Mouse (Mus musculus) olfactory bulb, adult 2 months (tissue): ENCODE measurements around the gene Rbm4b. TPM values are rescaled to one million over a fixed set of nuclear protein-coding genes. Genes with fewer than 3 reads are reported as not detected.

Source experiments
- H3K27ac ChIP-seq: fragments of 200-500 bp; 2 replicates; pipeline ENCODE4 v1.5.1; 2012; ENCODE audit warnings: low read depth, low read length; ENCODE audit not compliant: insufficient read depth
- H3K4me1 ChIP-seq: fragments of 200-500 bp; 2 replicates; pipeline ENCODE4 v1.6.1; 2012; ENCODE audit warnings: low read length; ENCODE audit not compliant: control insufficient read depth, insufficient read depth
- H3K4me3 ChIP-seq: fragments of 200-500 bp; 2 replicates; pipeline ENCODE4 v1.5.1; 2012; ENCODE audit warnings: mild to moderate bottlenecking, low read depth, low read length, moderate library complexity; ENCODE audit not compliant: insufficient read depth
- CTCF ChIP-seq: fragments of 200-500 bp; IDR thresholded peaks from 2 replicates; pipeline ENCODE4 v1.5.1; 2012; ENCODE audit warnings: low read depth, mild to moderate bottlenecking, low read length, moderate library complexity; ENCODE audit not compliant: insufficient read depth
- POLR2A ChIP-seq: fragments of 200-500 bp; IDR thresholded peaks from 2 replicates; pipeline ENCODE4 v1.6.1; 2012; ENCODE audit warnings: mild to moderate bottlenecking, low read depth, low read length, moderate library complexity; ENCODE audit not compliant: insufficient read depth
- WGBS: fragments of 180-500 bp; shearing (Covaris S2); methylation state at CpG from one replicate; pipeline ENCODE4 v1.1.7; 2018; 5-methylcytosine and 5-hydroxymethylcytosine counted together
- polyA plus RNA-seq: library from polyadenylated mRNA; stranded (reverse); fragments of >200 nt; gene quantifications from 2 replicates; pipeline ENCODE4 v1.2.4, GENCODE M21; 2012; ENCODE audit warnings: low replicate concordance; ENCODE audit not compliant: missing spikeins, insufficient read depth, insufficient read length

The Rbm4b gene
- not detected in 2 replicates for polyA plus RNA-seq

DNA sequence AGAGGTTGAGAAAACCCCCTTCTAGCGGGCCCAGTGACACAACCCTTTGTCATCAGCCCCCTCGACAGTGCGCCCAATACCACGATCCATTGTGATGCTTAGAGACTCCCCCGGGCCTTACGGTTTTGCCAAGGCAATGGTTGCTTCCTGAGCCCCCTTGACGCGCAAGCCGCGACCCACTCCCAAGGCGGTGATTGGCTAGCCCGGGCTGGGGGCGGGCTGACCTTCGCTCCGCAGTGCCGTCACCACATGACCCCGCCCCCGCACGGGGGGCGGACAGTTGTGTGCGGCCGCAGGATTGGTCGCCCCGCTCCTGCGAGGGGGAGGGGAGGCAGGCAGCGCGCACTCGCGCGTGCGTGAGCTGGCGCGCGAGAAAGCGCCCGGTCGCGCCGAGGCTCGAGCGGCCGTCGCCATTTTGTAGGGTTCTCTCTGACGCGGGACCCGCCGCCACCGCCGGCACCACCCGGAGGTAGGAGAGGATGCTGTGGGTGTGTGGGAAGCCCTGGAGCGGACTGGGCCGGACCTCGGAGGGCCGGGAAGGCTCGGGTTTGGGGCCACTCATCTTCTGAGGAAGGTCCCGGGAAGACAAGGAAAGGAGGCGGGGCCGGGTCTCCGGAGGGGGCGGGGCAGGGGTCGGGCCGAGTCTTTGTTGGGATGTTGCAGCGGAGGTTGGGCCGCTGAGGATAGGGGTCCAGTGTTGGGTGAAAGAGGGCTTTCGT is at the start of gene Rbm4b:
Gene Rbm4b (plus strand): TSS at position 305 of the 719 bp plus-strand sequence.
- WGBS = under 1% methylated on average over 65 of the region's 65 CpGs
- Histone ChIP-seq H3K4me3 (peak within 1 kb of the TSS; percentile 73), H3K4me1 (no peaks in the 10 kb centered on the region), H3K27ac (peak within 1 kb of the TSS; percentile 86)
- TF ChIP-seq CTCF = no peak
- peak; percentile 87 for TF ChIP-seq POLR2A

GRCm38 (mm10) chr19:4708765-4709164 is 47.5 kb upstream of the Rbm4b start:
- H3K4me3 ChIP-seq = peak overlapping the region; percentile 19
- TF ChIP-seq CTCF (no peak), POLR2A (no peak)
- H3K4me1 ChIP-seq = peaks cover 4% of the 10 kb centered on the region
- WGBS = 37% methylated on average over 10 of the region's 10 CpGs
- peak overlapping the region; percentile 65; the same call in 1 of the 2 replicates for H3K27ac ChIP-seq

DNA sequence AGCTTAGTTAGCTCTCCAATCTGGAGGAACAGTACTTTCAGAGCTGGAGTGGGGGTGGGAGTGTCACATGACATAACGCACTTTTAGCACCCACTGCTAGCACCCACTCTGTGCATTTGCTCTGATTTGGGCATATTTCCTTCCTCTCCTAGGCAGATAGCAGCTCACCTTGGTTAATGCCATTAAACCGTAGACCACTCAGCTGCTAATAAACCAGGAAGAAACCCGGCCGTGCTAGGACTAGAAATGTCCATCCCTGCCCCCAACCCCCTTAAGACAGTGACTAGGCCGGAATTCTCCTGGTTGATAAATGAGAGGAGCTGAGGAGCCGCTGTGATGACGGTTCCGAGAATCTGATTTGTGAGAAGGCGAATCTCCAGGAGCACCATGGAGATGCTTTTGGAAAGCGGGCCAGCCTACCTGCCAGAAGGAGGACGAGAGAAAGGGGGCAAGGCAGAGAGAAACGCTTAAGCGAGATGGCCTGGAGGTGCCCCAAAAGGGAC is 45.1 kb upstream of the Rbm4b start, which contains the start of gene Sptbn2:
Gene Sptbn2 (plus strand): TSS at position 70 of the 503 bp plus-strand sequence.
- H3K4me1 ChIP-seq = peaks cover 15% of the 10 kb centered on the region
- TF ChIP-seq CTCF = no peak
- no peak for TF ChIP-seq POLR2A
- WGBS = 10% methylated on average over 13 of the region's 13 CpGs
- peak within 1 kb of the TSS; percentile 98 for H3K27ac ChIP-seq
- H3K4me3 ChIP-seq = peak within 1 kb of the TSS; percentile 72

GRCm38 (mm10) chr19:4711601-4712155 is 44.6 kb upstream of the Rbm4b start:
- Histone ChIP-seq H3K4me1 (peaks cover 16% of the 10 kb centered on the region), H3K4me3 (peak overlapping the region; percentile 72), H3K27ac (peak overlapping the region; percentile 98)
- TF ChIP-seq POLR2A = no peak
- no peak for TF ChIP-seq CTCF
- 4% methylated on average over 65 of the region's 65 CpGs for WGBS

DNA sequence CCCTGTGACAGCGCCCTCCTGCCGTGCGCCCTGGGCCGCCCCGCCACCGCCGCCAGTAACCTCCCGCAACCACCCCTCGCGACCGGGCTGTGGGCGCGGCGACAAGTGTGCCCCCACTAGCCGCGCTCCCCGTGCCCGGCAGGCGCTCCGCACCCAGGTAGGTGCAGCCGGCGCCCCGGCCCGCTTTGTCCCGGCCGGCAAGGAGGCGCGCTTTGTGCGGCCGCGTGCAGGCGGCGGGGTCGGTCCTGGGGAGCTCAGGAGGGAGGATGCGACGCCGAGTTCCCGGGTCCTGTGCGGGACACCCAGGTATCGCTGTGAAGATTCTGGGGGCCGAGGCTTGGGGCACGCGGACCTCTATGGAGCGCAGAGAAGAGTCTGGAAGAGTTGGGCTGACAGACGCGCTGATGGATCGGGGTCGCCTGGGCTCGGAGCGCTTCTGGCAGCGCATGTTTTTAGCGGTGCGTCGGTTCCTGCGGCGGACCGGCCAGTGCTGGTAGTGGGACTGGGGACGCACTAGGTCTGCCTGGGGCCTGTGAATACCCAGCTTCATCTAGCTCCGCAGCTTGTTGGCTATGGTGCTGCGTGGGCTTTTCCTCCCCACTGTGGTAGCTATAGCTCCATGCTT is 44.0 kb upstream of the Rbm4b start:
- Histone ChIP-seq H3K27ac (peak overlapping the region; percentile 37), H3K4me3 (peak overlapping the region; percentile 72), H3K4me1 (peaks cover 19% of the 10 kb centered on the region)
- 2% methylated on average over 60 of the region's 60 CpGs for WGBS
- TF ChIP-seq POLR2A (peak; percentile 2; the same call in 1 of the 2 replicates), CTCF (no peak)

GRCm38 (mm10) chr19:4712781-4713526 is 43.3 kb upstream of the Rbm4b start:
- TF ChIP-seq POLR2A = no peak
- no peak for TF ChIP-seq CTCF
- Histone ChIP-seq H3K4me1 (peaks cover 19% of the 10 kb centered on the region), H3K27ac (peak overlapping the region; percentile 37), H3K4me3 (peak overlapping the region; percentile 72)
- WGBS = 15% methylated on average over 13 of the region's 13 CpGs

GRCm38 (mm10) chr19:4713886-4714285 is 42.4 kb upstream of the Rbm4b start:
- TF ChIP-seq POLR2A = no peak
- no peak overlapping the region for H3K27ac ChIP-seq

DNA sequence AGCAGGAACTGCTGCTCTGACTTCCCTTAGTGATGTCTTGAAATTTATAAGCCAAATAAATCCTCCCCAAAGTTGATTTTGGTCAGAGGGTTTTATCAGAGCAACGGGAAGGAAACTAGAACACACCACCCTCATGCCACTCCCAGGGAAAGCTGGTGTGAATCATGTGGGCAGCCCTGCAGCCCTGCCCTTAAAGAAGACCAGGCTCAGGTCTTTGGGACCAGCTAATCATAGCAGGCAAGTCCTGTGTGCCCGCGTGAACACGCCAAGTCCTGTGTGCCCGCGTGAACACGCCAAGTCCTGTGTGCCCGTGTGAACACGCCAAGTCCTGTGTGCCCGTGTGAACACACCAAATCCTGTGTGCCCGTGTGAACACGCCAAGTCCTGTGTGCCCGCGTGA is 39.5 kb upstream of the Rbm4b start:
- TF ChIP-seq POLR2A = no peak
- no peak for TF ChIP-seq CTCF
- H3K4me3 ChIP-seq = no peak overlapping the region
- H3K4me1 ChIP-seq = peaks cover 31% of the 10 kb centered on the region
- WGBS = 97% methylated on average over 14 of the region's 14 CpGs
- H3K27ac ChIP-seq = no peak overlapping the region

More at GRCm38 (mm10) chr19:4713886-4714285, 42.4 kb upstream of the Rbm4b start:
- WGBS = 70% methylated on average over 3 of the region's 3 CpGs
- H3K4me3 ChIP-seq = no peak overlapping the region
- peaks cover 27% of the 10 kb centered on the region for H3K4me1 ChIP-seq

DNA sequence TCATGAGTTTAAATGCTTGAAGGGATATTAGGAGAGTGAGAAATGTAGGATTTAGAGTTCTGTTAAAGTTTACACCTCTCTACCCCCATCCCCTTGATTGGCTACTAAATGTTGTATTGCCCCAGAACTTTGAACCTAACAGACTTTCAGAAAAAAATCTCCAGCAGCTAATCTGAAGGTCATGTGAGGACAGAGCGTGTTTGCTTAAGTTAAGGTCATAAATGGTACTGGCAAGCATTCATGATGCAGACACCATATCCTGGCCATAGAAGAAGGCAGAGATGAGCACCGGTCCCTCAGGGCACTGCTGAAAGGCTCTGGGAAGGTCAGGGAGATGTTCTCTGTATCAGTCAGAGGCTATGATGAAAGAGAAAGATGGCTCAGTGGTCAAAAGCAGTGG is 39.0 kb upstream of the Rbm4b start:
- WGBS = 95% methylated on average over 2 of the region's 2 CpGs
- no peak for TF ChIP-seq POLR2A
- TF ChIP-seq CTCF = no peak
- H3K27ac ChIP-seq = no peak overlapping the region
- H3K4me3 ChIP-seq = no peak overlapping the region
- peaks cover 31% of the 10 kb centered on the region for H3K4me1 ChIP-seq
